Mouse (Mus musculus): ENCODE data around the gene Cfap61. TPM values are rescaled to one million over a fixed set of nuclear protein-coding genes. Genes with fewer than 3 reads are reported as not detected.

The Cfap61 gene
- polyA plus RNA-seq, 1 experiment from 2014 or later, result 1.2 TPM

DNA sequence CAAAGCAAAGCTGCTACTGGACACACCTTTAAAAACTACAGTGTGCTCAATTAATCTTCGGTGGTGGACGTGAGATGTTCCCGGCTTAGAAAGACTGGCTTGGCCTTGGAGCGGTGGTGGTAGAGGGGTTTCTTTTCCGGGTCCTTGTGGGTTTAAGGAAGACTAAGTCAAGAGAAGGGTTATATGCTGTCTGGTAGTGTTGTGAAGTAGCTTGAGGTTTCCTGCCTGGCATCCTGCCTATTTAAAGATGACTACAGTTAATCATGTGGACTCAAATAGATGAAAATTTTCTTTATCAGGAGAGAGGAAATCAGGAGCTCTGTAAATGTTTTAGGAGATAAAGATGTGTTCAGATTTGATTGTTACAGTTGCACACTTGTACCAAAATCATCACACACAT, 21.7 kb downstream of the Cfap61 start:
- no peak overlapping the region for H3K4me2 ChIP-seq
- H3K4me1 ChIP-seq, result no peaks in the 10 kb centered on the region
- ATAC-seq (ENCODE audit: borderline replicate concordance, extremely low read depth, low FRiP score, low TSS enrichment), result no peak
- 64% methylated on average over 5 of the region's 5 CpGs for WGBS
- H3K9me3 ChIP-seq, result no peaks in the 10 kb centered on the region
- H3K27ac ChIP-seq, result no peak overlapping the region
- H3K4me3 ChIP-seq, result no peak overlapping the region
- no peaks in the 10 kb centered on the region for H3K36me3 ChIP-seq
- peaks cover 4% of the 10 kb centered on the region; the same call in 1 of the 2 replicates for H3K27me3 ChIP-seq
- H3K9ac ChIP-seq, result no peak overlapping the region

GRCm38 (mm10) chr2:145957450-145957849, 22.9 kb downstream of the Cfap61 start:
- H3K4me2 ChIP-seq, result no peak overlapping the region
- no peaks in the 10 kb centered on the region for H3K4me1 ChIP-seq
- H3K9me3 ChIP-seq, result no peaks in the 10 kb centered on the region
- no peak overlapping the region for H3K4me3 ChIP-seq
- no peak for ATAC-seq (ENCODE audit: borderline replicate concordance, extremely low read depth, low FRiP score, low TSS enrichment)
- 15% methylated on average over 4 of the region's 4 CpGs for WGBS
- H3K36me3 ChIP-seq, result no peaks in the 10 kb centered on the region
- H3K27ac ChIP-seq, result no peak overlapping the region
- no peak overlapping the region for H3K9ac ChIP-seq
- peaks cover 4% of the 10 kb centered on the region; the same call in 1 of the 2 replicates for H3K27me3 ChIP-seq

DNA sequence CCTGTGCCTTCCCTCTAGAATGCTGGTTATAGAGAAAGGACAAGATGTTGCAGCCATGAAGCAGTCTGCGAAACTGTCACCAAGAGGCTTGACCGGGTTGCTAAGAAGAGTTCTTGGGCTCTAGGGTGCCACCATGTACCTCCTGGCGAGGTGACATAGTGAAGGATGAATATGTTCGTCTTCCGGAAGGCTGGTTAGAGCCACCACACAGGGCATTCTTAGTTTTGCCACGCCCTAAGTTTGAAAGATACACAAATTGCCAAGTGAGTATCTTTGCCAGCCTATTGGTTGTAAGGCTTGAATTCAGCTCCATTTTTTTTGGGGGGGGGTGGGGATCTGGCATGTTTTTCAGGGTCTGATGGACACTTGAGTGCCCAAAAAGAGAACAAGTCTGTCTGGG, 23.5 kb downstream of the Cfap61 start:
- H3K9ac ChIP-seq, result no peak overlapping the region
- H3K4me1 ChIP-seq, result no peaks in the 10 kb centered on the region
- ATAC-seq (ENCODE audit: borderline replicate concordance, extremely low read depth, low FRiP score, low TSS enrichment), result no peak
- 84% methylated on average over 6 of the region's 6 CpGs for WGBS
- no peaks in the 10 kb centered on the region for H3K9me3 ChIP-seq
- no peaks in the 10 kb centered on the region for H3K36me3 ChIP-seq
- no peak overlapping the region for H3K27ac ChIP-seq
- H3K4me2 ChIP-seq, result no peak overlapping the region
- H3K27me3 ChIP-seq, result peaks cover 4% of the 10 kb centered on the region; the same call in 1 of the 2 replicates
- no peak overlapping the region for H3K4me3 ChIP-seq

- no peak for ATAC-seq (ENCODE audit: borderline replicate concordance, extremely low read depth, low FRiP score, low TSS enrichment)
- H3K9ac ChIP-seq, result no peak overlapping the region
- WGBS, result 84% methylated on average over 7 of the region's 7 CpGs
- peaks cover 4% of the 10 kb centered on the region; the same call in 1 of the 2 replicates for H3K27me3 ChIP-seq
- H3K9me3 ChIP-seq, result no peaks in the 10 kb centered on the region
- no peak overlapping the region for H3K27ac ChIP-seq
- H3K4me1 ChIP-seq, result no peaks in the 10 kb centered on the region
- H3K4me3 ChIP-seq, result no peak overlapping the region
- H3K36me3 ChIP-seq, result no peaks in the 10 kb centered on the region
- no peak overlapping the region for H3K4me2 ChIP-seq
Measured at GRCm38 (mm10) chr2:145958551-145958950, 24.0 kb downstream of the Cfap61 start.

DNA sequence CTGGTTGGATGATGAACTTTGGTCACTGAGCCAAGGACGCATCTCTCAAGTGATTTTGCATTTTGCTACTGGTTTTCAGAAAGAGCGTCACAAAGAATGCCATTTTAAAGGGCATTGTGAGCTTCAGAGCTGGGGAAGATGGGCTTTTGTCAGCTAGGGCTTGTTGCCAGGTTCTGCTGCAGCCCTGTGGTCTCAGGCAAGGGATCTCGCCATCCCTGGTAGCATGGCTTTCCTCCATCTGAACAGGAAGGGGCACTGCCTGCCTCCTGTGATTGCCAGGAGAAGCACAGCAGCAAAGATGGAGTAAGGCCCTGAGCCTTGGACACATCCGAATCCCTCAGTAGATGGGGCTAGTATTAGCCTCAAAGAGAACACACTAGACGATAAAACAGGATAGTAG, 27.3 kb downstream of the Cfap61 start:
- H3K27ac ChIP-seq, result no peak overlapping the region
- no peak overlapping the region for H3K4me3 ChIP-seq
- H3K9ac ChIP-seq, result no peak overlapping the region
- no peaks in the 10 kb centered on the region for H3K9me3 ChIP-seq
- ATAC-seq (ENCODE audit: borderline replicate concordance, extremely low read depth, low FRiP score, low TSS enrichment), result no peak
- no peak overlapping the region for H3K4me2 ChIP-seq
- peaks cover 4% of the 10 kb centered on the region; the same call in 1 of the 2 replicates for H3K27me3 ChIP-seq
- no peaks in the 10 kb centered on the region for H3K4me1 ChIP-seq
- 82% methylated on average over 5 of the region's 5 CpGs for WGBS
- H3K36me3 ChIP-seq, result no peaks in the 10 kb centered on the region

GRCm38 (mm10) chr2:145970751-145971150, 36.2 kb downstream of the Cfap61 start:
- H3K4me3 ChIP-seq, result no peak overlapping the region
- ATAC-seq (ENCODE audit: borderline replicate concordance, extremely low read depth, low FRiP score, low TSS enrichment), result no peak
- no peak overlapping the region for H3K9ac ChIP-seq
- no peak overlapping the region for H3K4me2 ChIP-seq
- H3K9me3 ChIP-seq, result no peaks in the 10 kb centered on the region
- H3K27me3 ChIP-seq, result no peaks in the 10 kb centered on the region
- no peaks in the 10 kb centered on the region for H3K36me3 ChIP-seq
- no peaks in the 10 kb centered on the region for H3K4me1 ChIP-seq
- no peak overlapping the region for H3K27ac ChIP-seq
- 74% methylated on average over 12 of the region's 12 CpGs for WGBS

DNA sequence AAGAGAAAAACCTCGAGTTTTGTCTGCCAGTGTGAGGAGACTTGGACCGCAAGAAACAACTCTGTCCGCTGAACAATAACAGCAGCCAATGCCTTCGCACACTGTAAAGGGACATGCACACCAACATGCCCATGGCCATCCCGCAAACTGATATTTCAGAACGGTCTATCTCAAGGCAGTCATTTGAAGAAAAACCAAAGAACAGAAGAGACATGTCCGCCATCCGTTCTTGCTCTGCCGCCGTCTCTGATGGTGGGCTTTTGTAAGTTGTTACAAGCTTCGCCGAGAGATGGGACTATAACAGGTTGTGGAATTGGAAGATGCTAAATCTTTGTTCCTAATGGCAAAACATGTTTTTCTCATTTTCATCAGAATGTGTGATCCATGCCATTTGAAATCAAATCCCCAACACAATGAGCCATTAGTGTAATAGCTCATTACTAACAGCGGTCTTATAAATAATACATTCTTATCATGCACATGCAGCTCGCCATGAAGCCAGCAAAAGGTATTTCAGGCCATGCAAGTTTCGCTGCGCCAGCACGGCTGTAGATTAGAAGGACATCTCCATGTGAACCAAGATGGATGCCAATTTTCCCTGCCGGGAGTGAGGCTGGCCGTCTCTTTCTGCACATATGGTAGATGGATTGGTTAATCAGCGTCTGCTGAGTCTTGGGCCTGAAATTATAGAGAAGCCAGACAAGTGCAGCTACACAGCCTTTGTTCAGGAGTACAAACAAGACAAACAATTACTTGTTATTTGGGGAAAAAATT, 36.8 kb downstream of the Cfap61 start:
- Histone ChIP-seq H3K4me3 (no peak overlapping the region), H3K4me1 (no peaks in the 10 kb centered on the region), H3K27ac (no peak overlapping the region), H3K9ac (no peak overlapping the region), H3K9me3 (no peaks in the 10 kb centered on the region), H3K27me3 (no peaks in the 10 kb centered on the region), H3K36me3 (no peaks in the 10 kb centered on the region), H3K4me2 (no peak overlapping the region)
- no peak for ATAC-seq (ENCODE audit: borderline replicate concordance, extremely low read depth, low FRiP score, low TSS enrichment)
- 87% methylated on average over 20 of the region's 20 CpGs for WGBS

- WGBS, result 68% methylated on average over 4 of the region's 4 CpGs
- H3K4me3 ChIP-seq, result no peak overlapping the region
- H3K9ac ChIP-seq, result no peak overlapping the region
- H3K36me3 ChIP-seq, result no peaks in the 10 kb centered on the region
- no peaks in the 10 kb centered on the region for H3K27me3 ChIP-seq
- no peaks in the 10 kb centered on the region for H3K4me1 ChIP-seq
- no peak overlapping the region for H3K4me2 ChIP-seq
- H3K27ac ChIP-seq, result no peak overlapping the region
- no peaks in the 10 kb centered on the region for H3K9me3 ChIP-seq
- ATAC-seq (ENCODE audit: borderline replicate concordance, extremely low read depth, low FRiP score, low TSS enrichment), result no peak
Measured at GRCm38 (mm10) chr2:145972571-145972970, 38.0 kb downstream of the Cfap61 start.

DNA sequence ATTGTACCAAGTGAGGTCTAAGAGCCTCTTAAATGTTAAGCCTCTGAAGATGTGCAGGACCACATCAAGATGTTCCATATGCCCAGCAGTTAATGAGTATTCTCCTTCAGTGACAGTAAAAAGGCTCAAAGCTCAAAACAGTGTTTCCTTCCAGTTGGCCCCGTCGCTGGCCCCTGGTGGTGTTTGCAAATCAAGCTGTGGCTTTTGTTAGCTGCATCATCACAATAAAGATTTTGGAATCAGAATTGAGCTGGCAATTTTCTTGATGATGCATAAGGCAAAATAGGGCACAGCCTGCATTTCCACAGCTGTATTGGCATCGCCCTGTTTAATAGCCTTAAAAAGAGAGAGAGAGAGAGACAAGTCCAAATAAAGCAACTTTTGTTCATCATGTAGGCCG, 45.0 kb downstream of the Cfap61 start:
- 75% methylated on average over 4 of the region's 4 CpGs for WGBS
- H3K9me3 ChIP-seq, result no peaks in the 10 kb centered on the region
- H3K36me3 ChIP-seq, result no peaks in the 10 kb centered on the region
- no peak overlapping the region for H3K4me2 ChIP-seq
- H3K4me3 ChIP-seq, result no peak overlapping the region
- no peak overlapping the region for H3K27ac ChIP-seq
- no peak for ATAC-seq (ENCODE audit: borderline replicate concordance, extremely low read depth, low FRiP score, low TSS enrichment)
- H3K9ac ChIP-seq, result no peak overlapping the region
- H3K27me3 ChIP-seq, result no peaks in the 10 kb centered on the region
- no peaks in the 10 kb centered on the region for H3K4me1 ChIP-seq

DNA sequence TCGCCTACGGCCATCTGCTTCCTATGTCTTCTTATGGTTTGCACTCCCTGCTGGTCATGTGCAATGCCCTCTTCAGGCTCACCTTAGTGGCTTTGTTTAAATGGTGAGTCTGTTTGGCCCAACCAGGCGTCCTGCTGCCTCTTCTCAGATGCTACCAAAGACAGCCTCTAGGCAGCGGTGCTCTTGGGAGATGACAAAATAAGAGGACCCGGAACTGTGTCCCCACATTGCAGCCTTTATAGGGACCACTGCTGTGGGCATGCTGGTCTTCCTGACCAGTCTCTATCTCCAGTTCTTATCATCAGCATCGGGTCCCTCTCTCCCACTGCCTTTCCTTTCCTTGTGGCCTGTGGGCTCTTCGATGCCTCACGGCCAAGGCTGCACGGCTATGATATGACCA, 46.3 kb downstream of the Cfap61 start:
- no peak overlapping the region for H3K9ac ChIP-seq
- no peak for ATAC-seq (ENCODE audit: borderline replicate concordance, extremely low read depth, low FRiP score, low TSS enrichment)
- no peak overlapping the region for H3K4me3 ChIP-seq
- H3K27ac ChIP-seq, result no peak overlapping the region
- no peaks in the 10 kb centered on the region for H3K27me3 ChIP-seq
- no peak overlapping the region for H3K4me2 ChIP-seq
- no peaks in the 10 kb centered on the region for H3K36me3 ChIP-seq
- no peaks in the 10 kb centered on the region for H3K9me3 ChIP-seq
- 78% methylated on average over 9 of the region's 9 CpGs for WGBS
- no peaks in the 10 kb centered on the region for H3K4me1 ChIP-seq

- no peak overlapping the region for H3K4me2 ChIP-seq
- no peak for ATAC-seq (ENCODE audit: borderline replicate concordance, extremely low read depth, low FRiP score, low TSS enrichment)
- H3K27me3 ChIP-seq, result no peaks in the 10 kb centered on the region
- 44% methylated on average over 6 of the region's 6 CpGs for WGBS
- no peak overlapping the region for H3K27ac ChIP-seq
- H3K4me1 ChIP-seq, result no peaks in the 10 kb centered on the region
- H3K9me3 ChIP-seq, result no peaks in the 10 kb centered on the region
- no peaks in the 10 kb centered on the region for H3K36me3 ChIP-seq
- no peak overlapping the region for H3K9ac ChIP-seq
- H3K4me3 ChIP-seq, result no peak overlapping the region
Measured at GRCm38 (mm10) chr2:145981699-145982112, 47.1 kb downstream of the Cfap61 start.

DNA sequence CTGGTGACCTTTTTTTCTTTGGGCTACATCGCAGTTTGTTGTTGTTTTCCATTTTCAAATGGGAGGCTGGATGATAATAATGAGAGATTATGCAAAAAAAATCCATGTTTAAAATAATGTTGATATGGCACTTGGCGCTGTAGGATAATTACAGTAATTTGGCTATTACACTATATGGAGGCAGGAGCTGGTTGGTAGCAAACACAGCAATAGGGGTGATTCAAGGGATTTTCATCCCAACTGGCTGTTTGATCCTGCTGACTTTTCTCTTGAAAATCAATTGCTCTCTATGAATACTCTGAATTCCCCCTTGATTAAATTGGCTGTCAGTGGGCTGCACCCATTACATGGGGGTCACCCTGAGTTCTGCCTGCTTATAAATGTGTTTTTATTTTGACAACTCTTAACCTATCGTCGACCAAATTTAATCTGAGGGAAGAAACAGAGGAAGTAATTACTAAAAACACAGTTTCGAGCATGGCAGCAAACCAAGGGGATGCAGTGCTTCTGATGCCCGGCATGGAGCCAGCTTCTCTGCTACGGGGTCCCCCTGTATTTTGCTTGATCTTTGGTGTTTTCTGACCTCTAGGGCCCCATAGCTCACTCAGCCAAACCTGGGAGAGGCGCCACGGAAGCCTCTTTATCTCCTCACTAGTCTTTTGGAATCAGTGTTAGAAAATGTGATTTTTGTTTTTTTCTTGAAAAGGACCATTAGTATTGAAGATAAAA, 47.9 kb downstream of the Cfap61 start:
- H3K27ac ChIP-seq, result no peak overlapping the region
- no peak overlapping the region for H3K9ac ChIP-seq
- H3K27me3 ChIP-seq, result no peaks in the 10 kb centered on the region
- no peaks in the 10 kb centered on the region for H3K36me3 ChIP-seq
- ATAC-seq (ENCODE audit: borderline replicate concordance, extremely low read depth, low FRiP score, low TSS enrichment), result no peak
- no peak overlapping the region for H3K4me3 ChIP-seq
- WGBS, result 68% methylated on average over 9 of the region's 9 CpGs
- no peak overlapping the region for H3K4me2 ChIP-seq
- no peaks in the 10 kb centered on the region for H3K4me1 ChIP-seq
- no peaks in the 10 kb centered on the region for H3K9me3 ChIP-seq
